ENCODE assay signal across 9 mouse cellular contexts in genomic region chr1:12398146-12398884, GRCm38 (mm10).
DNase-seq lines count a peak whose midpoint lies in the region; ATAC-seq and TF ChIP-seq lines count a peak whose summit lies in the region.
"Had no signal": no experiment of that assay in that cellular context is flagged by ENCODE, and none has a peak within 500 bp of the region (broad histone marks: within the 10 kb centered on the region; RNA-seq: fewer than 3 reads in every experiment).

No protein-coding gene starts in this region.

- DNase-seq in forebrain, embryonic 10.5 days (ENCODE audit: extremely low spot score, low spot score) = peak; percentile 18
- DNase-seq in forebrain, postnatal 0 days = no peak
- peak; percentile 15 for DNase-seq in right cerebral cortex, postnatal 4 days
- DNase-seq in right cerebral cortex, adult 2 months (ENCODE audit: low spot score in 2 of 2) = no peak
- DNase-seq in kidney, postnatal 14 days = peak; percentile 25
- DNase-seq in thymus, postnatal 4 days = no peak
- DNase-seq in left cerebral cortex, postnatal 14 days (ENCODE audit: low spot score in 2 of 2) = no peak

- peaks cover 15% of the 10 kb centered on the region for H3K4me1 ChIP-seq in forebrain, embryonic 10.5 days
- H3K4me1 ChIP-seq in forebrain, postnatal 0 days (ENCODE audit: insufficient read depth) = no peaks in the 10 kb centered on the region
- 0 out of 2 replicates have a peak, but pooled peaks cover 3% of the 10 kb centered on the region for H3K4me1 ChIP-seq in stomach, embryonic 16.5 days (ENCODE audit: control insufficient read depth, insufficient read depth, low read length)
- H3K4me1 ChIP-seq: liver, embryonic 15.5 days had no signal

- 26% methylated on average over 7 of the region's 7 CpGs for WGBS in forebrain, embryonic 10.5 days
- 16% methylated on average over 7 of the region's 7 CpGs for WGBS in forebrain, postnatal 0 days
- WGBS in stomach, embryonic 16.5 days = 10% methylated on average over 7 of the region's 7 CpGs

- no peaks in the 10 kb centered on the region for H3K27me3 ChIP-seq in forebrain, embryonic 10.5 days (ENCODE audit: poor library complexity, severe bottlenecking)
- H3K27me3 ChIP-seq in forebrain, postnatal 0 days (ENCODE audit: insufficient read depth, low read length) = no peaks in the 10 kb centered on the region
- H3K27me3 ChIP-seq in stomach, embryonic 16.5 days (ENCODE audit: control insufficient read depth, insufficient read depth, low read length) = no peaks in the 10 kb centered on the region
- H3K27me3 ChIP-seq: liver, embryonic 15.5 days had no signal

- H3K4me3 ChIP-seq in forebrain, embryonic 10.5 days = no peak overlapping the region
- no peak overlapping the region for H3K4me3 ChIP-seq in forebrain, postnatal 0 days (ENCODE audit: low read depth, low read length)
- H3K4me3 ChIP-seq in stomach, embryonic 16.5 days (replicated peaks; ENCODE audit: low read length) = no peak overlapping the region
- H3K4me3 ChIP-seq: liver, embryonic 15.5 days had no signal

- no peak for TF ChIP-seq CTCF in forebrain, postnatal 0 days (IDR thresholded peaks at IDR 0.05; ENCODE audit: low read depth)

- peak overlapping the region; percentile 70 for H3K27ac ChIP-seq in forebrain, embryonic 10.5 days
- H3K27ac ChIP-seq in forebrain, postnatal 0 days (ENCODE audit: low read depth, low read length) = no peak overlapping the region
- peak overlapping the region; percentile 48 for H3K27ac ChIP-seq in stomach, embryonic 16.5 days (ENCODE audit: low read length)
- H3K27ac ChIP-seq: liver, embryonic 15.5 days had no signal

- peaks cover 5% of the 10 kb centered on the region; the same call in 1 of the 2 replicates for H3K9me3 ChIP-seq in forebrain, embryonic 10.5 days
- no peaks in the 10 kb centered on the region for H3K9me3 ChIP-seq in forebrain, postnatal 0 days (ENCODE audit: low read length)
- H3K9me3 ChIP-seq in stomach, embryonic 16.5 days (replicated peaks; ENCODE audit: control insufficient read depth, low read length) = no peaks in the 10 kb centered on the region
- H3K9me3 ChIP-seq: liver, embryonic 15.5 days had no signal

- no peak overlapping the region for H3K4me2 ChIP-seq in forebrain, postnatal 0 days (ENCODE audit: low read depth)
- H3K4me2 ChIP-seq in stomach, embryonic 16.5 days (ENCODE audit: low read depth, low read length) = no peak overlapping the region
- H3K4me2 ChIP-seq: liver, embryonic 15.5 days had no signal

- no peaks in the 10 kb centered on the region for H3K36me3 ChIP-seq in forebrain, embryonic 10.5 days (replicated peaks)
- H3K36me3 ChIP-seq in forebrain, postnatal 0 days (ENCODE audit: insufficient read depth) = no peaks in the 10 kb centered on the region
- no peaks in the 10 kb centered on the region for H3K36me3 ChIP-seq in stomach, embryonic 16.5 days (ENCODE audit: control insufficient read depth, insufficient read depth, low read length)
- H3K36me3 ChIP-seq: liver, embryonic 15.5 days had no signal

- H3K9ac ChIP-seq in forebrain, postnatal 0 days = no peak overlapping the region
- H3K9ac ChIP-seq in stomach, embryonic 16.5 days (ENCODE audit: low read length) = no peak overlapping the region
- H3K9ac ChIP-seq: liver, embryonic 15.5 days had no signal

- no peak for ATAC-seq in forebrain, postnatal 0 days
- peak; percentile 66; the same call in 1 of the 2 replicates for ATAC-seq in stomach, embryonic 16.5 days (ENCODE audit: insufficient read depth, low FRiP score)

- intact Hi-C loops in left cerebral cortex, postnatal 14 days (cut with DNase I) = no loop called here

Comparison
In these comparisons a context has a peak if more than half of its experiments do, and no peak if none do; other contexts are left out.
1. DNase-seq: peak in forebrain, embryonic 10.5 days (single experiment), right cerebral cortex, postnatal 4 days (single experiment) and kidney, postnatal 14 days (single experiment); none in forebrain, postnatal 0 days (single experiment), right cerebral cortex, adult 2 months (0 of 2), thymus, postnatal 4 days (single experiment) and left cerebral cortex, postnatal 14 days (0 of 2).